Mouse (Mus musculus) neural tube, embryonic 15.5 days (tissue): ENCODE measurements around the gene Tars2. TPM values are rescaled to one million over a fixed set of nuclear protein-coding genes. Genes with fewer than 3 reads are reported as not detected.

Experiments used
- ATAC-seq: fragments of 200-750 bp; cut with Nextera tagmentation; 2 replicates; pipeline ENCODE4 v1.8.0; 2017; ENCODE audit warnings: mild to moderate bottlenecking, moderate TSS enrichment, moderate library complexity; ENCODE audit not compliant: low FRiP score
- H3K27ac ChIP-seq: fragments of 300-500 bp; sonication (generic); replicated peaks from 2 replicates; pipeline ENCODE4 v1.5.1; 2015; ENCODE audit warnings: mild to moderate bottlenecking, inconsistent platforms
- H3K27me3 ChIP-seq: fragments of 300-500 bp; sonication (generic); replicated peaks from 2 replicates; pipeline ENCODE4 v1.6.1; 2015; ENCODE audit warnings: inconsistent platforms
- H3K36me3 ChIP-seq: fragments of 300-500 bp; sonication (generic); 2 replicates; pipeline ENCODE4 v1.6.1; 2015; ENCODE audit warnings: inconsistent platforms
- H3K4me1 ChIP-seq: fragments of 300-500 bp; sonication (generic); 2 replicates; pipeline ENCODE4 v1.6.1; 2015; ENCODE audit warnings: inconsistent platforms
- H3K4me2 ChIP-seq: fragments of 300-500 bp; sonication (generic); 2 replicates; pipeline ENCODE4 v1.6.1; 2015; ENCODE audit warnings: inconsistent platforms, mild to moderate bottlenecking, moderate library complexity
- H3K4me3 ChIP-seq: fragments of 300-500 bp; sonication (generic); replicated peaks from 2 replicates; pipeline ENCODE4 v1.5.1; 2015; ENCODE audit warnings: mild to moderate bottlenecking, inconsistent platforms
- H3K9ac ChIP-seq: fragments of 300-500 bp; sonication (generic); replicated peaks from 2 replicates; pipeline ENCODE4 v1.6.1; 2015; ENCODE audit warnings: mild to moderate bottlenecking, inconsistent platforms
- H3K9me3 ChIP-seq: fragments of 300-500 bp; sonication (generic); replicated peaks from 2 replicates; pipeline ENCODE4 v1.6.1; 2016; ENCODE audit warnings: inconsistent platforms
- WGBS: fragments of 180-500 bp; shearing (Covaris S2); methylation state at CpG from one replicate; pipeline ENCODE4 v1.1.7; 2015; ENCODE audit warnings: mixed read lengths; 5-methylcytosine and 5-hydroxymethylcytosine counted together
- polyA plus RNA-seq: library from polyadenylated mRNA; unstranded; fragments of >200 nt; fragmentation: Nextera tagmentation; extraction: Ambion mirVana; gene quantifications from 2 replicates; pipeline ENCODE4 v1.2.1, GENCODE M21; 2015

Tars2 gene
- polyA plus RNA-seq, 1 experiment from 2014 or later = 49.4 TPM

DNA sequence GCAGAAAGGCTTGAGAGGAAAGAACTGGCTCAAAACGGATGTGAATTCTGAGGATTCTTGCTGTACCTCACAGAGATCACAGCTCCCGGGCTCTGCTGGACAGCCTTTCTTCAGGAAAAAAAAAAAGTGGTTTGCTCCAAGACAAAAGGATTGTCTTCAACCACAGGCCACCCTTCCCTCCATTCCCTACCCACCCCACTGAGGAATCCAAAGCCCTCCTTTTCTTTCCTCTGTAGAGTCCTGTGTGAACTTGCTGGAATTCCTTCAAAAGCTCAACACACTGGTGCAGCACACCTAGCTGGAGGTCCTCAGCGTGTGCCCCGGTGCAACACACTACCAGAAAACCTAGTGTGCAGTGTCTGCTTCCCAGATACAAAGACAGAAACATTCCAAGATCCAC, 1.8 kb upstream of the Tars2 start:
- Histone ChIP-seq H3K9me3 (no peaks in the 10 kb centered on the region), H3K27ac (no peak overlapping the region), H3K4me2 (no peak overlapping the region), H3K9ac (no peak overlapping the region), H3K4me3 (no peak overlapping the region), H3K27me3 (no peaks in the 10 kb centered on the region), H3K36me3 (peaks cover 39% of the 10 kb centered on the region), H3K4me1 (no peaks in the 10 kb centered on the region)
- no peak for ATAC-seq
- WGBS = 87% methylated on average over 4 of the region's 4 CpGs

DNA sequence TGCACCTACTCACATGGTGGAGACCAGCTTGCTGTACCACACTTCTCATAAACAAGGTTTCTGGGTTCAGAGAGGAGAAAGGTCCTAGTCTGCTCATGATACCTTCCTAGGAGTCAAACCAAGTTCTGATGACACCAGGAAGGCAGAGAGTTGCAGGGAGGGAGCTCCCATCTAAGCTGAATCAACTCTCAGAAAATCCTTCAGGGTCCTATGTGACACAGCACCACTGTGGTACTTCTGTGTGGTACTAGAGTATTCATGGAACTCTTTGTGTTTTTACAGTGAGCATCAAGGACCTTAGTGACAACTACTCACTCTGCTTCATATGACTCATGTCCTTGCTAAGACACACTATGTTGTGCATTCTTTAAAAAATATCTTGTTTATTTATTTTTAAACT, 650 bp upstream of the Tars2 start:
- H3K4me3 ChIP-seq = no peak overlapping the region
- H3K9me3 ChIP-seq = no peaks in the 10 kb centered on the region
- no peak overlapping the region for H3K4me2 ChIP-seq
- H3K27me3 ChIP-seq = no peaks in the 10 kb centered on the region
- H3K9ac ChIP-seq = no peak overlapping the region
- peaks cover 28% of the 10 kb centered on the region for H3K36me3 ChIP-seq
- H3K27ac ChIP-seq = no peak overlapping the region
- ATAC-seq = no peak
- no peaks in the 10 kb centered on the region for H3K4me1 ChIP-seq

DNA sequence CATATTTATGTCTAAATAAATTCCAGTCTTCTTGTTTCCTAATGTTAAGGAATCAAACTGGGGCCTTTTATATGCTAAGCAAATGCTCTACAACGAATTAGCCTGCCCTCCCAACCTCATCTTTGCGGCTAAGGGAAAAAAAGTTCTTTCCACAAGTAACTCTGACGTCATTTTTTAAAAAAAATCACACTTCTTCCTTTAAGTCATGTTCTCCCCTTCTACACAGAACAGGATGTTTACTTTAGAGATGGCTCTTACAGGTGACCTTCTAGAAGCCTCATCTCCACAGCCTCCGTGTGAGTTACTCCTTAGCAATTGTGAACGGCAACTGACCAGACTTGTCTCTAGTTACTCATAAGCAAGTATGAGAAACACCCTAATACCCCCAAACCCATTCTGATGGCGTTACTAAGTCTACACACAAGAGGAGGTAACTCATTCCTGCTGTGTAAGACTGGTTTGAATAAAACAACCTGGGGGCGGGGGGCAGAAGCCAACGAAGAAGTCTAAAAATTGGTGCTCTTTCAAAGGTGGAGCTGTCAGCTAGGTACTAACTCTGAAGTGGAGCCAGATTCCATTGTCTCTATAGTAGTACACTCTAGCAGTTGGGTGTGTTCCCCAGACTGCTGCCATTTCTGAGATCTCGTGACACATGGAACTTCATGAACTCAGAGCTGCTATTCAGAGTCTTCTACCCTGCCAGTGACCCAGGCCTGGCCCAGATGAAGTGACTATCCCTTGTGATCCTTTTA, 1.4 kb downstream of the Tars2 start:
- 50% methylated on average over 9 of the region's 9 CpGs for WGBS
- Histone ChIP-seq H3K4me1 (peaks cover 11% of the 10 kb centered on the region), H3K4me2 (no peak overlapping the region), H3K27ac (no peak overlapping the region), H3K9me3 (no peaks in the 10 kb centered on the region), H3K36me3 (peaks cover 8% of the 10 kb centered on the region), H3K4me3 (no peak overlapping the region), H3K27me3 (no peaks in the 10 kb centered on the region), H3K9ac (no peak overlapping the region)
- no peak for ATAC-seq

DNA sequence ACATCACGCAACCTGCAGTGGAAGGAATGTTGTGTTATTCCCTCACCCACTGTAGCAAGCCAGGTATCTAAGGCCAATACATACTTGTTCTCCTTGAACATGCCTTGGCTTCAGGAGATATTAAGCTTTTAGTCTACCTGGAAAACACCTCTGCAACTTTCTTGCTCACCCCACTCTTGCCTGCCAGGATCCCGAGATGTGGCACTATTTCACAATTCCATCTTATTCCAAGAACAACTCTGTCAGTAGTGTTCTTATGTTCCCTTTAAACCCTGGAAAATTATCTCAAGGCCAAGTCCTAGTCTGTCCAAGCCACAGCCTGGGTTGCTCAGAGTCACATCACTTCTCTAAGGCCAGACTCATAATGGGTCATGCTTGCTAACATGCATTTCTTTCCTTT, 3.2 kb downstream of the Tars2 start:
- Histone ChIP-seq H3K4me1 (peaks cover 12% of the 10 kb centered on the region), H3K4me3 (no peak overlapping the region), H3K27me3 (no peaks in the 10 kb centered on the region), H3K4me2 (no peak overlapping the region), H3K27ac (no peak overlapping the region), H3K9ac (no peak overlapping the region), H3K36me3 (peaks cover under 1% of the 10 kb centered on the region; the same call in 1 of the 2 replicates), H3K9me3 (no peaks in the 10 kb centered on the region)
- WGBS = 88% methylated on average over 2 of the region's 2 CpGs
- no peak for ATAC-seq

DNA sequence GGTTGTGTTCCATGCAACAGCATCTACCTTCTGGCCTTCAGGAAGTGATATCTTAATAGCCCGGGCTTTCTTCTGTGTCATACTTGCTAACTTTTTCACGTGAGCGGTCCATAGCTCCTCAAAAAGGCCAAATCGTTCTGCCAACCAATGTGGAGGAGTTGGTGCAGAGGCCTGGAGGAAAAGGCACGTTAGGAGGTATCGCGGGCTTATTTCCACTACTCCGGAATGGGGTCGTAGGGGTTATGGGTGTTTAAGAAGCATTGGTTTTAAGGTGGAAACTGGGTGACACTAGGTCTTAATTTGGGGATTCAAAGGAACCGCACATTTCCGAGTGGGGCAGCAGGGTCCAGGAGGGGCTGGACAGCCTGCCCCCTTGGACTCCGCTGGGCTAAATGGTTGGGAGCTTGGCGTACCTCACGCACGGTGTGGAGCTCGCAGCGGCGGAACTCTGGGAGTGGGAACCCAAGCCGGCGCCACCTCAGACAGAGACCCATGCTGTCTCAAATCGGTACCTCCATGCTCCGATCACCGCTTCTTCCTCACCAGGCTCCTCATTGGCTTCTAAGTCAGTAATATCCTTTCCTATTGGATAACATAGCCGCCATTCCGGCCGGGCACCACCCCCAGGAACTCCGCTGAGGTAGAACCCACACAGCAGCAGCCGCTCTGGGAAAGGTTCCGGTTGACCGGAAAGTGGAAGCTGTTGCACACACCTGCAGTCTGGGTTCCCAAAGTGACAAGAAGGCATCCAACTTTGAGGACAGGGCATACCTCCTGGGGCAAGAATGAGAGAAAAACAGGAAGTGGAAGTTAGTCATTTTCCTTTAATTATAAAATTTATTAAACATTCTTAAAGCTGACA, 5.4 kb downstream of the Tars2 start:
- peak overlapping the region; percentile 73 for H3K4me3 ChIP-seq
- peak overlapping the region; percentile 82 for H3K4me2 ChIP-seq
- H3K9me3 ChIP-seq = no peaks in the 10 kb centered on the region
- ATAC-seq = peak; percentile 98
- H3K36me3 ChIP-seq = peaks cover 14% of the 10 kb centered on the region
- no peaks in the 10 kb centered on the region for H3K27me3 ChIP-seq
- under 1% methylated on average over 30 of the region's 30 CpGs for WGBS
- H3K4me1 ChIP-seq = peaks cover 12% of the 10 kb centered on the region
- peak overlapping the region; percentile 79 for H3K27ac ChIP-seq
- H3K9ac ChIP-seq = peak overlapping the region; percentile 77

DNA sequence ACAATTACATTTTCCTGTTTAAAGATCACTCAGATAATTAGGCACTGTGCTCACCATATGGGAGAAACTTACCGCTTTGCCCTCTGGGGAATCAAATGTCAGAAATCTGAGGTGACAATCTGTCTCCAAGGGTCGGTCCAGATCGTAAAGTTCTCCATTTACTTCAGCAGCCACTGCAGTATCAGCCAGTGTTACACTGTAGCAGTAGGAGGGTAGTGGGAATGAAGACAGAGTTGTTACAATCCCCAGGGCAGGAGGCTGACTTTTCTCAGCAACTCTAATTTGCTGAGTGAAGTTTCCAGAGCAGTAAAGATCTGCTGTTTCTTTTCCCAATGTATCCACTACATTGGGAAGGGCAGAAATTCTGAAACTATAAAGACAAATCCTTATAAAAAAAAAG, 7.1 kb downstream of the Tars2 start:
- no peak overlapping the region for H3K27ac ChIP-seq
- H3K27me3 ChIP-seq = no peaks in the 10 kb centered on the region
- no peak for ATAC-seq
- H3K4me2 ChIP-seq = no peak overlapping the region
- peaks cover 30% of the 10 kb centered on the region for H3K36me3 ChIP-seq
- peaks cover 12% of the 10 kb centered on the region for H3K4me1 ChIP-seq
- no peaks in the 10 kb centered on the region for H3K9me3 ChIP-seq
- WGBS = 72% methylated on average over 3 of the region's 3 CpGs
- H3K9ac ChIP-seq = no peak overlapping the region
- H3K4me3 ChIP-seq = no peak overlapping the region

DNA sequence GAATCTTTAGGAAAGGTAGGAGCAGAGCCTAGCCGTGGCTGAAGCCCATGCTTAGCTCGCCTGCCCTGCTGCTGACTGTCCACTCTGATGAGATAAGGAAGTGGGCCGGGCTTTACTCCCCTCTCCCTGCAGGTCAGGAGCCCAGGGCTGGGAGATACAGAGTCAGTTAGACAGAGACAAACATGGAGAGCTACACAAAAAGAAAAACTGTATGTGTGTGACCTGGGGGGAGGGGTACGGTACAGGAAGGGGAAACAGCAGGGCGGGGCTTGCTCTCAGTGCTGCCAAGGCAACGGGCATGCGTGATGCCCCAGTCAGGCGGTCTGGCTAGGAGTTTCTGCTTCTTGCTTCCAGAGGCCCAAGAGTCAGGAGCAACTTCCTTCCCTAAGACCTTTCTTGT, 19.6 kb downstream of the Tars2 start:
- H3K4me3 ChIP-seq = no peak overlapping the region
- peaks cover 71% of the 10 kb centered on the region for H3K36me3 ChIP-seq
- no peaks in the 10 kb centered on the region for H3K9me3 ChIP-seq
- no peak overlapping the region for H3K27ac ChIP-seq
- no peak for ATAC-seq
- no peak overlapping the region for H3K9ac ChIP-seq
- H3K27me3 ChIP-seq = no peaks in the 10 kb centered on the region
- H3K4me2 ChIP-seq = no peak overlapping the region
- 77% methylated on average over 8 of the region's 8 CpGs for WGBS
- H3K4me1 ChIP-seq = no peaks in the 10 kb centered on the region

DNA sequence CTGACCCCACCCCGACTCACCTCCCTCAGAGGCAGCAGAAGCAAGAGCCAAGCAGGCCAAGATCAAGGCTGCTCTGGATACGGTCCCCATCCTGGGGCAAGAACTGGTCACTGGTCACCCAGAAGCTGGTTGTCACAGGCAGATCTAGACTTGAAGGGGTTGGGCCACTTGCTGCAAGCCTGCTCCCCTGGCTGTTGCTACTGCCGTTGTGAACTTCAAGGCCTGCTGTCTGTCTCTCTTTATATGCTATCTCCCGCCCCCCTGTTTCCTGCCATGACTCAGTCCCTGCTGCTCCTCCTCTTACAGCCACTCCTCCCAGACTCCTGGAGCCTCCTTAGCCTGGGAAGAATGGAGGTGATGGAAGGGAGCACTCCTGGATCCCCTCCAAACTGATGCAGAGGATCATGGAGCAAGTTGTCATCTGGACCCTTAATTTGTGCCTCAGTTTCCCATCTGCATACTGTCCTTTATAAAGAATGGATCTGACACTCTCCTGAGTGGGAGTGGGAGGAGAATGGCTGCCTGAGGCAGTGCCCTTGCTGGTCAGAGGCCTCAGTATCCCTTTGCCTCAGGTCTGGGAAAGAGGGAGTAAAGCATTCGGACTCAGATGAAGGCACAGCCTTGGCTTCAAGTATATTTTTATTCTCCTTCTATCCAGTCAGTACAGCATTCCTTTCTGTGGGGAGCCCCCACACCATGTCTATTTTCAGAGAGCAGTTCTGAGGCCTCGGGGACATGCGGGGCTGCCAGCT, 20.5 kb downstream of the Tars2 start, which contains the start of gene Ecm1:
TSS of gene Ecm1 (minus strand) at position 217 of the 752 bp plus-strand sequence.
- Histone ChIP-seq H3K36me3 (peaks cover 68% of the 10 kb centered on the region), H3K4me3 (no peak within 1 kb of the TSS), H3K9ac (no peak within 1 kb of the TSS), H3K27ac (no peak within 1 kb of the TSS), H3K9me3 (no peaks in the 10 kb centered on the region), H3K4me1 (no peaks in the 10 kb centered on the region), H3K4me2 (no peak within 1 kb of the TSS), H3K27me3 (no peaks in the 10 kb centered on the region)
- no peak for ATAC-seq
- 76% methylated on average over 7 of the region's 7 CpGs for WGBS

DNA sequence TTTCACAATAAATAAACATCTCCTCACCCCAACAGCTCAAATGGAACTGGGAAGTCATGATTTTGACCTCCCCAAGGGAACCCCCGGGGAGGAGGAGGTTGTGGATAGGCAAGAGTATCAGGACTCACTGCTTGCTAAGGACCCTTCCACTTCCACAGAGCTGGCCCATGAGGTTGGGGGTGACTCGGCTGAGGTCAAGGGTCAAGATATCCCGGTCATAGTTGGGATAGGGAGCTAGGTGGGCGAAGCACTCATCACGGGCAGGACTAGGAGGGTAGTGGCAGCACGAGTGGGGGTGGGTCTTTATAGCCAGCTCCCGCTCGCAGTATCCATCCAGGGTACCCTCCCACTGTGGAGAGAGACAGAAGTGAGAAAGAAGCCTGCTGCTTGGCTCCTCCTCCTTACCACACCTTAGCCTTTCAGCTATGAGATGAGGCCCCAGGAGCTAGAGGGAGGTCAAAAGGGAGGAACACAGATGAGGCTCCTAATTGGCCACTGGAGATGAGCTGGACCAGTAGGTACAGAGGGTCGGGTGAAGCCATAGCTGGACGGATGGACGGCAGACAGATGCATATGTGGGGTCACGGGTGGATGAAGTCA, 24.8 kb downstream of the Tars2 start:
- Histone ChIP-seq H3K4me1 (no peaks in the 10 kb centered on the region), H3K4me2 (no peak overlapping the region), H3K9ac (no peak overlapping the region), H3K27me3 (no peaks in the 10 kb centered on the region), H3K4me3 (no peak overlapping the region), H3K9me3 (no peaks in the 10 kb centered on the region), H3K27ac (no peak overlapping the region), H3K36me3 (peaks cover 33% of the 10 kb centered on the region)
- ATAC-seq = no peak
- 86% methylated on average over 12 of the region's 12 CpGs for WGBS

DNA sequence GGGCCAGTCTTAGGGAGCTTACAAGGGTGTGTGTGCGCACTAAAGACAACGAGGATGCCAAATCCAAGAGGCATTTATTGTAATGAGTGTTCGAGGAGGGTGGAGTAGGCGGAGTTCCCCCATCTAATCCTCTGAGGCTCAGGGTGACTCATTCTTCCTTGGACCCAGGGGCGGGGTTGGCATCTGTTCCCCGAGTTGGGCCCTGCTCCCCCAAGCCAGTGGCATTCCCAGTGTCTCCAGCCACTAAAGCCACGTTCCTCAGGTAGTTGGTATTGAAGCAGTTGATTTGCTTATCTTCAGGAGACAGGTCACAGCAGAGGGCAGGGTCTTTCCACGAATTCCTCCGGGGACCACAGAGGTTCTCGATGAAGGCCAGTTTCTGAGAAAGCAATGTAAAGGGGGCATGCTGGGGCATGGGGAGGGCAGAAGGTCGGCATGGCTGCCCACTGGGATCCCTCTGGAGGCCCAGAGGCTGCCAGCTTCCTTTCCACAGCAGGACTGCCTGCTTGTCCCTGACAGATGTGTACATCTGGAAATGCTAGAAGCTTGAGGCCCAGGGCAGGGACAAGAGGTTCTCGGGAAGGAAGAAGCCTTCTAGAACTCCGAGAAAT, 25.8 kb downstream of the Tars2 start:
- WGBS = 92% methylated on average over 13 of the region's 13 CpGs
- Histone ChIP-seq H3K9me3 (no peaks in the 10 kb centered on the region), H3K4me3 (no peak overlapping the region), H3K36me3 (peaks cover 23% of the 10 kb centered on the region), H3K27me3 (no peaks in the 10 kb centered on the region), H3K4me2 (no peak overlapping the region), H3K27ac (no peak overlapping the region), H3K9ac (no peak overlapping the region), H3K4me1 (no peaks in the 10 kb centered on the region)
- no peak for ATAC-seq
